Mouse (Mus musculus) thymus, adult 2 months (tissue): ENCODE data around the gene Mmp7.

Experiments
- CTCF ChIP-seq: fragments of 200-500 bp; IDR thresholded peaks from 2 replicates; pipeline ENCODE4 v1.5.1; 2012; ENCODE audit warnings: mild to moderate bottlenecking, control low read depth, low read length, moderate library complexity, borderline replicate concordance; ENCODE audit not compliant: control insufficient read depth, poor library complexity, insufficient read depth; ENCODE audit errors: extremely low read depth
- POLR2A ChIP-seq: fragments of 200-500 bp; IDR thresholded peaks from 2 replicates; pipeline ENCODE4 v1.6.1; 2012; ENCODE audit warnings: mild to moderate bottlenecking, low read length, control low read depth, moderate library complexity; ENCODE audit not compliant: control insufficient read depth, poor library complexity, insufficient read depth; ENCODE audit errors: extremely low read depth

GRCm38 (mm10) chr9:7659469-7660020 is 32.3 kb upstream of the Mmp7 start:
- TF ChIP-seq CTCF (no peak), POLR2A (no peak)
